Comparison of ENCODE assay signal across 20 mouse cellular contexts in genomic region chr2:33868322-33868721, GRCm38 (mm10). TPM values are rescaled to one million over a fixed set of nuclear protein-coding genes. Genes with fewer than 3 reads are reported as not detected.
DNase-seq lines count a peak whose midpoint lies in the region; ATAC-seq and TF ChIP-seq lines count a peak whose summit lies in the region.
"Had no signal": no experiment of that assay in that cellular context is flagged by ENCODE, and none has a peak within 500 bp of the region (broad histone marks: within the 10 kb centered on the region; RNA-seq: fewer than 3 reads in every experiment).

No protein-coding gene starts in this region.

- no peak for TF ChIP-seq CTCF in liver, embryonic 14.5 days (IDR thresholded peaks at IDR 0.05; ENCODE audit: low read depth)

- WGBS in hindbrain, embryonic 15.5 days, result 71% methylated on average over 4 of the region's 4 CpGs
- 73% methylated on average over 4 of the region's 4 CpGs for WGBS in hindbrain, embryonic 16.5 days
- 34% methylated on average over 4 of the region's 4 CpGs for WGBS in liver, embryonic 14.5 days (ENCODE audit: insufficient replicate concordance)

- no peaks in the 10 kb centered on the region for H3K27me3 ChIP-seq in hindbrain, embryonic 15.5 days
- H3K27me3 ChIP-seq in hindbrain, embryonic 16.5 days (replicated peaks; ENCODE audit: control insufficient read depth, insufficient read depth, low read length), result no peaks in the 10 kb centered on the region
- no peaks in the 10 kb centered on the region for H3K27me3 ChIP-seq in liver, embryonic 14.5 days (ENCODE audit: control insufficient read depth, insufficient read depth, low read length)

- H3K4me3 ChIP-seq in hindbrain, embryonic 15.5 days, result no peak overlapping the region
- no peak overlapping the region for H3K4me3 ChIP-seq in hindbrain, embryonic 16.5 days (ENCODE audit: low read length)
- no peak overlapping the region for H3K4me3 ChIP-seq in liver, embryonic 14.5 days (ENCODE audit: insufficient read depth in 1 of 2, low read depth in 2 of 2, low read length in 2 of 2)
- H3K4me3 ChIP-seq: erythroblast, embryonic 14.5 days; heart, embryonic 12.5 days; hindbrain, embryonic 10.5 days; left cerebral cortex, adult 2 months; limb, embryonic 10.5 days; midbrain, embryonic 10.5 days had no signal

- no peak overlapping the region for H3K4me2 ChIP-seq in hindbrain, embryonic 15.5 days
- no peak overlapping the region for H3K4me2 ChIP-seq in hindbrain, embryonic 16.5 days (ENCODE audit: low read length)
- H3K4me2 ChIP-seq in liver, embryonic 14.5 days (ENCODE audit: low read depth), result no peak overlapping the region
- H3K4me2 ChIP-seq: heart, embryonic 12.5 days; lung, embryonic 14.5 days had no signal

- ATAC-seq in hindbrain, embryonic 15.5 days (ENCODE audit: low FRiP score, low read depth), result no peak
- no peak for ATAC-seq in hindbrain, embryonic 16.5 days
- no peak for ATAC-seq in liver, embryonic 14.5 days (ENCODE audit: insufficient read depth)
- ATAC-seq: forebrain, embryonic 16.5 days; intestine, postnatal 0 days had no signal

- TF ChIP-seq EP300 in liver, embryonic 14.5 days (IDR thresholded peaks at IDR 0.05; ENCODE audit: low read depth), result peak; percentile 13; the same call in 1 of the 2 replicates

- H3K27ac ChIP-seq in hindbrain, embryonic 15.5 days (replicated peaks), result 0 out of 2 replicates have a peak overlapping the region, but pooled peaks have one; percentile 18
- no peak overlapping the region for H3K27ac ChIP-seq in hindbrain, embryonic 16.5 days (ENCODE audit: low read depth, low read length)
- H3K27ac ChIP-seq in liver, embryonic 14.5 days, result no peak overlapping the region
- H3K27ac ChIP-seq: hindbrain, embryonic 10.5 days; kidney, postnatal 0 days; midbrain, embryonic 10.5 days had no signal

- H3K4me1 ChIP-seq in hindbrain, embryonic 15.5 days (replicated peaks), result peaks cover 20% of the 10 kb centered on the region
- peaks cover 2% of the 10 kb centered on the region for H3K4me1 ChIP-seq in hindbrain, embryonic 16.5 days (ENCODE audit: control insufficient read depth, insufficient read depth, low read depth, low read length)
- peaks cover 14 to 31% of the 10 kb centered on the region in 2 experiments for H3K4me1 ChIP-seq in liver, embryonic 14.5 days (replicated peaks; ENCODE audit: control insufficient read depth in 2 of 2, insufficient read depth in 2 of 2, low read length in 1 of 2)

- peak; percentile 35 for DNase-seq in thymus, postnatal 4 days
- no peak for DNase-seq in thymus, postnatal 25 days
- no peak for DNase-seq in liver, embryonic 14.5 days (ENCODE audit: low read depth in 3 of 3, low spot score in 3 of 3)
- DNase-seq in adrenal gland, postnatal 4 days (ENCODE audit: low spot score in 2 of 2), result no peak
- no peak for DNase-seq in kidney, adult 8-10 months
- DNase-seq: adrenal gland, postnatal 36 days; cerebellum, adult 9-11 months; lung, embryonic 14.5 days; retina, postnatal 1 day had no signal

- H3K36me3 ChIP-seq in hindbrain, embryonic 15.5 days, result peaks cover 10% of the 10 kb centered on the region
- H3K36me3 ChIP-seq in hindbrain, embryonic 16.5 days (ENCODE audit: control insufficient read depth, insufficient read depth, low read length), result peaks cover 11% of the 10 kb centered on the region
- H3K36me3 ChIP-seq in liver, embryonic 14.5 days (replicated peaks; ENCODE audit: control insufficient read depth, insufficient read depth, low read depth), result peaks cover 2% of the 10 kb centered on the region; the same call in 1 of the 2 replicates

- no peaks in the 10 kb centered on the region for H3K9me3 ChIP-seq in hindbrain, embryonic 15.5 days
- no peaks in the 10 kb centered on the region for H3K9me3 ChIP-seq in hindbrain, embryonic 16.5 days (ENCODE audit: control insufficient read depth, low read length)
- H3K9me3 ChIP-seq in liver, embryonic 14.5 days (ENCODE audit: control insufficient read depth, low read length), result no peaks in the 10 kb centered on the region
- H3K9me3 ChIP-seq: limb, embryonic 10.5 days had no signal

- no peak overlapping the region for H3K9ac ChIP-seq in hindbrain, embryonic 15.5 days
- H3K9ac ChIP-seq in hindbrain, embryonic 16.5 days (ENCODE audit: low read depth, low read length), result no peak overlapping the region
- no peak overlapping the region for H3K9ac ChIP-seq in liver, embryonic 14.5 days (replicated peaks)
- H3K9ac ChIP-seq: heart, embryonic 12.5 days; lung, embryonic 14.5 days had no signal

RNA-seq across cellular contexts. Expression of gene Mvb12b, which starts 19.4 kb away (rescaled TPM):
- 66.2 and 68.6 TPM in 2 replicates for polyA plus RNA-seq in hindbrain, embryonic 15.5 days (2015; fragmentation: Nextera tagmentation; extraction: Ambion mirVana)
- 43.9 and 46.5 TPM in 2 replicates for polyA plus RNA-seq in hindbrain, embryonic 16.5 days (2015; fragmentation: Nextera tagmentation; extraction: Ambion mirVana)
- polyA plus RNA-seq in liver, embryonic 14.5 days (2012; rRNA removed), result 6.6 and 6.9 TPM in 2 replicates
- polyA plus RNA-seq in liver, embryonic 14.5 days (2014; fragmentation: Nextera tagmentation; extraction: Ambion mirVana), result 8.3 and 11.3 TPM in 2 replicates
- total RNA-seq in adrenal gland, postnatal 4 days (2021), result 10 to 100 TPM; 36.9 to 37.5 TPM
